Comparison of ENCODE assay signal across 22 mouse cellular contexts in genomic region chr1:21251661-21252060, GRCm38 (mm10). TPM values are rescaled to one million over a fixed set of nuclear protein-coding genes. Genes with fewer than 3 reads are reported as not detected.
DNase-seq lines count a peak whose midpoint lies in the region; ATAC-seq and TF ChIP-seq lines count a peak whose summit lies in the region.
"Had no signal": no experiment of that assay in that cellular context is flagged by ENCODE, and none has a peak within 500 bp of the region (broad histone marks: within the 10 kb centered on the region; RNA-seq: fewer than 3 reads in every experiment).

No protein-coding gene starts in this region.

- 38% methylated on average over 6 of the region's 6 CpGs for WGBS in hindbrain, embryonic 10.5 days
- WGBS in hindbrain, embryonic 16.5 days = 32% methylated on average over 6 of the region's 6 CpGs
- WGBS in midbrain, embryonic 11.5 days = 37% methylated on average over 6 of the region's 6 CpGs
- WGBS in midbrain, embryonic 16.5 days = 43% methylated on average over 6 of the region's 6 CpGs
- 24% methylated on average over 6 of the region's 6 CpGs for WGBS in neural tube, embryonic 13.5 days

- ATAC-seq in hindbrain, embryonic 16.5 days = no peak
- 0 out of 2 replicates have a peak, but pooled peaks have one; percentile 46 for ATAC-seq in midbrain, embryonic 11.5 days (ENCODE audit: low FRiP score)
- ATAC-seq in midbrain, embryonic 16.5 days = no peak
- peak; percentile 23; the same call in 1 of the 2 replicates for ATAC-seq in neural tube, embryonic 13.5 days (ENCODE audit: low read depth)
- ATAC-seq: forebrain, embryonic 15.5 days had no signal

- no peak for TF ChIP-seq CTCF in gastrocnemius, adult 2 months (IDR thresholded peaks at IDR 0.05)

- H3K4me3 ChIP-seq in hindbrain, embryonic 10.5 days = no peak overlapping the region
- H3K4me3 ChIP-seq in hindbrain, embryonic 16.5 days (ENCODE audit: low read length) = no peak overlapping the region
- H3K4me3 ChIP-seq in midbrain, embryonic 11.5 days (ENCODE audit: low read depth, low read length) = no peak overlapping the region
- H3K4me3 ChIP-seq in midbrain, embryonic 16.5 days (ENCODE audit: low read depth, low read length) = no peak overlapping the region
- H3K4me3 ChIP-seq in neural tube, embryonic 13.5 days = no peak overlapping the region
- no peak overlapping the region for H3K4me3 ChIP-seq in gastrocnemius, adult 2 months
- H3K4me3 ChIP-seq: embryonic facial prominence, embryonic 15.5 days; erythroblast, embryonic 14.5 days; forebrain, embryonic 15.5 days; heart, embryonic 13.5 days had no signal

- H3K9ac ChIP-seq in hindbrain, embryonic 16.5 days (ENCODE audit: low read depth, low read length) = no peak overlapping the region
- H3K9ac ChIP-seq in midbrain, embryonic 11.5 days (ENCODE audit: low read length) = no peak overlapping the region
- H3K9ac ChIP-seq in midbrain, embryonic 16.5 days (ENCODE audit: low read depth, low read length) = no peak overlapping the region
- H3K9ac ChIP-seq in neural tube, embryonic 13.5 days = no peak overlapping the region
- H3K9ac ChIP-seq: embryonic facial prominence, embryonic 15.5 days; forebrain, embryonic 15.5 days; heart, embryonic 13.5 days; hindbrain, embryonic 14.5 days had no signal

- intact Hi-C loops in gastrocnemius, adult 2 months (cut with DNase I) = no loop called here

- 0 out of 2 replicates have a peak, but pooled peaks cover 3% of the 10 kb centered on the region for H3K4me1 ChIP-seq in hindbrain, embryonic 10.5 days (replicated peaks)
- H3K4me1 ChIP-seq in hindbrain, embryonic 16.5 days (ENCODE audit: control insufficient read depth, insufficient read depth, low read depth, low read length) = no peaks in the 10 kb centered on the region
- no peaks in the 10 kb centered on the region for H3K4me1 ChIP-seq in midbrain, embryonic 11.5 days (ENCODE audit: control insufficient read depth, insufficient read depth, low read length)
- H3K4me1 ChIP-seq in midbrain, embryonic 16.5 days (ENCODE audit: control insufficient read depth, insufficient read depth, low read length) = no peaks in the 10 kb centered on the region
- no peaks in the 10 kb centered on the region for H3K4me1 ChIP-seq in neural tube, embryonic 13.5 days (replicated peaks)
- H3K4me1 ChIP-seq: embryonic facial prominence, embryonic 15.5 days; forebrain, embryonic 15.5 days; heart, embryonic 13.5 days had no signal

- DNase-seq in hindbrain, embryonic 10.5 days (ENCODE audit: low spot score) = peak; percentile 49
- no peak for DNase-seq in midbrain, embryonic 11.5 days (ENCODE audit: low spot score, missing footprints)
- peak; percentile 58 for DNase-seq in embryo, embryonic 10.5 days (ENCODE audit: low spot score)
- no peak for DNase-seq in gastrocnemius, adult 2 months
- DNase-seq in urinary bladder, adult 2 months (ENCODE audit: low spot score) = no peak
- DNase-seq: adrenal gland, postnatal 10 days; cerebellum, adult 11 months; cerebellum, adult 8-10 months; cerebellum, postnatal 14 days; gastrocnemius, postnatal 14 days; heart, postnatal 36 days had no signal

- H3K27me3 ChIP-seq in hindbrain, embryonic 10.5 days (ENCODE audit: insufficient read depth, poor library complexity, severe bottlenecking) = no peaks in the 10 kb centered on the region
- H3K27me3 ChIP-seq in hindbrain, embryonic 16.5 days (replicated peaks; ENCODE audit: control insufficient read depth, insufficient read depth, low read length) = no peaks in the 10 kb centered on the region
- H3K27me3 ChIP-seq in midbrain, embryonic 11.5 days (ENCODE audit: control insufficient read depth, insufficient read depth, low read length) = no peaks in the 10 kb centered on the region
- no peaks in the 10 kb centered on the region for H3K27me3 ChIP-seq in midbrain, embryonic 16.5 days (ENCODE audit: control insufficient read depth, insufficient read depth, low read depth, low read length)
- H3K27me3 ChIP-seq in neural tube, embryonic 13.5 days = no peaks in the 10 kb centered on the region
- H3K27me3 ChIP-seq: embryonic facial prominence, embryonic 15.5 days; forebrain, embryonic 15.5 days; heart, embryonic 13.5 days had no signal

- H3K4me2 ChIP-seq in hindbrain, embryonic 16.5 days (ENCODE audit: low read length) = no peak overlapping the region
- H3K4me2 ChIP-seq in midbrain, embryonic 11.5 days = no peak overlapping the region
- no peak overlapping the region for H3K4me2 ChIP-seq in midbrain, embryonic 16.5 days (ENCODE audit: low read length)
- no peak overlapping the region for H3K4me2 ChIP-seq in neural tube, embryonic 13.5 days
- H3K4me2 ChIP-seq: embryonic facial prominence, embryonic 15.5 days; forebrain, embryonic 15.5 days; heart, embryonic 13.5 days; hindbrain, embryonic 14.5 days had no signal

- no peaks in the 10 kb centered on the region for H3K9me3 ChIP-seq in hindbrain, embryonic 10.5 days
- no peaks in the 10 kb centered on the region for H3K9me3 ChIP-seq in hindbrain, embryonic 16.5 days (ENCODE audit: control insufficient read depth, low read length)
- H3K9me3 ChIP-seq in midbrain, embryonic 11.5 days (ENCODE audit: control insufficient read depth, low read length) = no peaks in the 10 kb centered on the region
- H3K9me3 ChIP-seq in midbrain, embryonic 16.5 days (replicated peaks; ENCODE audit: control insufficient read depth, low read length, poor library complexity, severe bottlenecking) = no peaks in the 10 kb centered on the region
- H3K9me3 ChIP-seq in neural tube, embryonic 13.5 days = no peaks in the 10 kb centered on the region
- H3K9me3 ChIP-seq: embryonic facial prominence, embryonic 15.5 days; forebrain, embryonic 15.5 days; heart, embryonic 13.5 days had no signal

- no peak overlapping the region for H3K27ac ChIP-seq in hindbrain, embryonic 10.5 days
- no peak overlapping the region for H3K27ac ChIP-seq in hindbrain, embryonic 16.5 days (ENCODE audit: low read depth, low read length)
- no peak overlapping the region for H3K27ac ChIP-seq in midbrain, embryonic 11.5 days (ENCODE audit: low read depth, low read length)
- H3K27ac ChIP-seq in midbrain, embryonic 16.5 days (ENCODE audit: low read length) = no peak overlapping the region
- H3K27ac ChIP-seq in neural tube, embryonic 13.5 days (replicated peaks) = no peak overlapping the region
- no peak overlapping the region for H3K27ac ChIP-seq in gastrocnemius, adult 2 months
- H3K27ac ChIP-seq: embryonic facial prominence, embryonic 15.5 days; forebrain, embryonic 15.5 days; heart, embryonic 13.5 days; hindbrain, embryonic 14.5 days had no signal

- no peaks in the 10 kb centered on the region for H3K36me3 ChIP-seq in hindbrain, embryonic 10.5 days
- H3K36me3 ChIP-seq in hindbrain, embryonic 16.5 days (ENCODE audit: control insufficient read depth, insufficient read depth, low read length) = no peaks in the 10 kb centered on the region
- H3K36me3 ChIP-seq in midbrain, embryonic 11.5 days (ENCODE audit: control insufficient read depth, insufficient read depth, low read length) = no peaks in the 10 kb centered on the region
- H3K36me3 ChIP-seq in midbrain, embryonic 16.5 days (ENCODE audit: control insufficient read depth, insufficient read depth, low read length) = no peaks in the 10 kb centered on the region
- H3K36me3 ChIP-seq in neural tube, embryonic 13.5 days = no peaks in the 10 kb centered on the region
- H3K36me3 ChIP-seq: embryonic facial prominence, embryonic 15.5 days; forebrain, embryonic 15.5 days; heart, embryonic 13.5 days had no signal

RNA-seq across cellular contexts. Expression of gene Gsta3, which starts 11.3 kb away (rescaled TPM):
- polyA plus RNA-seq in hindbrain, embryonic 10.5 days (2016; fragmentation: Nextera tagmentation; extraction: Ambion mirVana) = 0.21 and 0.26 TPM in 2 replicates
- polyA plus RNA-seq in hindbrain, embryonic 16.5 days (2015; fragmentation: Nextera tagmentation; extraction: Ambion mirVana) = 0.61 and 0.63 TPM in 2 replicates
- polyA plus RNA-seq in midbrain, embryonic 11.5 days (2014; fragmentation: Nextera tagmentation; extraction: Ambion mirVana) = 0.42 TPM in 1 of 2 replicates, not detected in the other
- 0.28 and 1.0 TPM in 2 replicates for polyA plus RNA-seq in midbrain, embryonic 16.5 days (2015; fragmentation: Nextera tagmentation; extraction: Ambion mirVana)
- 0.20 TPM in 1 of 2 replicates, not detected in the other for polyA plus RNA-seq in neural tube, embryonic 13.5 days (2015; fragmentation: Nextera tagmentation; extraction: Ambion mirVana)
- total RNA-seq in gastrocnemius, adult 2 months (2021) = under 1 TPM; 0.46 to 0.47 TPM
- polyA plus RNA-seq in urinary bladder, adult 2 months (2012; rRNA removed) = 78.5 and 112 TPM in 2 replicates
- total RNA-seq: common myeloid progenitor, adult 5-6 weeks; gastrocnemius, postnatal 14 days had no signal
- polyA plus RNA-seq: C2C12; embryonic facial prominence, embryonic 11.5 days had no signal

RNA-seq across cellular contexts. Expression of gene Tmem14a, which starts 33.3 kb away (rescaled TPM):
- polyA plus RNA-seq in hindbrain, embryonic 10.5 days (2016; fragmentation: Nextera tagmentation; extraction: Ambion mirVana) = 10.5 and 11.1 TPM in 2 replicates
- polyA plus RNA-seq in hindbrain, embryonic 16.5 days (2015; fragmentation: Nextera tagmentation; extraction: Ambion mirVana) = 20.4 and 26.1 TPM in 2 replicates
- polyA plus RNA-seq in midbrain, embryonic 11.5 days (2014; fragmentation: Nextera tagmentation; extraction: Ambion mirVana) = 13.1 and 13.9 TPM in 2 replicates
- polyA plus RNA-seq in midbrain, embryonic 16.5 days (2015; fragmentation: Nextera tagmentation; extraction: Ambion mirVana) = 18.8 and 20.7 TPM in 2 replicates
- 18.6 and 20.2 TPM in 2 replicates for polyA plus RNA-seq in neural tube, embryonic 13.5 days (2015; fragmentation: Nextera tagmentation; extraction: Ambion mirVana)
- 1 to 10 TPM in 1 of 2 experiments, under 1 TPM in 1; 0.97 to 1.3 TPM for total RNA-seq in gastrocnemius, adult 2 months (2021)
- 19.3 and 23.9 TPM in 2 replicates for polyA plus RNA-seq in urinary bladder, adult 2 months (2012; rRNA removed)
- polyA plus RNA-seq: erythroblast, embryonic 14.5 days had no signal

Comparison
In these comparisons a context has a peak if more than half of its experiments do, and no peak if none do; other contexts are left out.
1. ATAC-seq: peak in midbrain, embryonic 11.5 days (single experiment) and neural tube, embryonic 13.5 days (single experiment); none in hindbrain, embryonic 16.5 days (single experiment) and midbrain, embryonic 16.5 days (single experiment).
2. DNase-seq: peak in hindbrain, embryonic 10.5 days (single experiment) and embryo, embryonic 10.5 days (single experiment); none in midbrain, embryonic 11.5 days (single experiment), gastrocnemius, adult 2 months (single experiment) and urinary bladder, adult 2 months (single experiment).
3. RNA of gene Gsta3, which starts 11.3 kb away (polyA plus RNA-seq): 78.5 to 112 TPM in urinary bladder, adult 2 months; 0.61 to 0.63 TPM in hindbrain, embryonic 16.5 days, 0.42 TPM in midbrain, embryonic 11.5 days, 0.28 to 1.0 TPM in midbrain, embryonic 16.5 days, 0.21 to 0.26 TPM in hindbrain, embryonic 10.5 days and 0.20 TPM in neural tube, embryonic 13.5 days; every median in the first group is over 10 times any median in the second.